ENCODE assay signal across 15 mouse cellular contexts in genomic region chr14:42216766-42217537, GRCm38 (mm10). TPM values are rescaled to one million over a fixed set of nuclear protein-coding genes. Genes with fewer than 3 reads are reported as not detected.
DNase-seq lines count a peak whose midpoint lies in the region.
"Had no signal": no experiment of that assay in that cellular context is flagged by ENCODE, and none has a peak within 500 bp of the region (broad histone marks: within the 10 kb centered on the region; RNA-seq: fewer than 3 reads in every experiment).

No protein-coding gene starts in this region.

- peak; percentile 1 for DNase-seq in NIH3T3 (ENCODE audit: low read depth)
- peak; percentile 1 for DNase-seq in cerebellum, postnatal 10 days
- DNase-seq in gastrocnemius, postnatal 4 days (ENCODE audit: low spot score in 2 of 2) = peak; percentile 12 to 18
- DNase-seq in kidney, postnatal 10 days = peak; percentile 4
- DNase-seq in lung, postnatal 14 days = peak; percentile 1
- peak; percentile 2 to 7 for DNase-seq in spleen, postnatal 14 days (ENCODE audit: low spot score in 2 of 2)
- DNase-seq in thymus, postnatal 25 days = peak; percentile 1

RNA-seq across cellular contexts. Expression of gene Gm3573, which starts 26.4 kb away (rescaled TPM):
- total RNA-seq in gastrocnemius, postnatal 4 days (2021) = not detected
- total RNA-seq: adrenal gland, postnatal 4 days; G1E; heart, postnatal 14 days; megakaryocyte progenitor cell, adult 5-6 weeks; monocyte, adult 5-6 weeks had no signal

RNA-seq across cellular contexts. Expression of gene Gm17026, which starts 42.9 kb away (rescaled TPM):
- not detected for total RNA-seq in gastrocnemius, postnatal 4 days (2021)
- total RNA-seq: adrenal gland, postnatal 4 days; G1E; heart, postnatal 14 days; layer of hippocampus, adult 18-20 months; layer of hippocampus, postnatal 25 days; left cerebral cortex, postnatal 10 days; megakaryocyte progenitor cell, adult 5-6 weeks; monocyte, adult 5-6 weeks had no signal

RNA-seq across cellular contexts. Expression of gene Gm17027, which starts 54.5 kb away (rescaled TPM):
- not detected for total RNA-seq in gastrocnemius, postnatal 4 days (2021)
- total RNA-seq: adrenal gland, postnatal 4 days; G1E; heart, postnatal 14 days; layer of hippocampus, adult 18-20 months; layer of hippocampus, postnatal 25 days; left cerebral cortex, postnatal 10 days; megakaryocyte progenitor cell, adult 5-6 weeks; monocyte, adult 5-6 weeks had no signal

Comparison
In these comparisons a context has a peak if more than half of its experiments do, and no peak if none do; other contexts are left out.
1. Peak in every context shown above with its lines: DNase-seq.